Mouse (Mus musculus) heart, adult 2 months (tissue): ENCODE data around the gene Gpr152. TPM values are rescaled to one million over a fixed set of nuclear protein-coding genes. Genes with fewer than 3 reads are reported as not detected.

Source experiments
- DNase-seq, 2 experiments: peaks; one replicate each; pipeline ENCODE4 v3.0.0; 2021
- H3K27ac ChIP-seq: fragments of 200-600 bp; 2 replicates; pipeline ENCODE4 v1.8.1; 2022
- H3K27me3 ChIP-seq: fragments of 200-500 bp; 2 replicates; pipeline ENCODE4 v1.6.1; 2012; ENCODE audit warnings: mild to moderate bottlenecking, low read length, inconsistent platforms, mixed read lengths; ENCODE audit not compliant: control insufficient read depth, insufficient read depth
- H3K36me3 ChIP-seq: fragments of 200-500 bp; 2 replicates; pipeline ENCODE4 v1.6.1; 2012; ENCODE audit warnings: low read length, inconsistent platforms; ENCODE audit not compliant: control insufficient read depth, insufficient read depth
- H3K4me1 ChIP-seq: fragments of 200-500 bp; 2 replicates; pipeline ENCODE4 v1.6.1; 2011; ENCODE audit warnings: low read length; ENCODE audit not compliant: control insufficient read depth, insufficient read depth
- H3K4me3 ChIP-seq: fragments of 200-600 bp; 2 replicates; pipeline ENCODE4 v1.8.1; 2022
- H3K79me2 ChIP-seq: fragments of 200-500 bp; replicated peaks from 2 replicates; pipeline ENCODE4 v1.6.1; 2012; ENCODE audit warnings: mild to moderate bottlenecking, inconsistent platforms, low read length, moderate library complexity, mixed read lengths; ENCODE audit not compliant: control insufficient read depth, insufficient read depth
- H3K9ac ChIP-seq: fragments of 200-500 bp; 2 replicates; pipeline ENCODE4 v1.6.1; 2012; ENCODE audit warnings: low read depth, mild to moderate bottlenecking, control low read depth, inconsistent platforms, low read length, mixed read lengths
- CTCF ChIP-seq: fragments of 200-600 bp; IDR thresholded peaks from 2 replicates; pipeline ENCODE4 v1.8.1; 2022; ENCODE audit warnings: antibody characterized with exemption, mild to moderate bottlenecking, moderate library complexity
- EP300 ChIP-seq: fragments of 200-500 bp; IDR thresholded peaks from 2 replicates; pipeline ENCODE4 v1.6.1; 2011; ENCODE audit warnings: low read depth, low read length, control low read depth; ENCODE audit not compliant: insufficient read depth
- POLR2A ChIP-seq: fragments of 200-500 bp; IDR thresholded peaks from 2 replicates; pipeline ENCODE4 v1.6.1; 2011; ENCODE audit warnings: mild to moderate bottlenecking, low read depth, low read length, control low read depth; ENCODE audit not compliant: insufficient read depth
- WGBS: fragments of 180-500 bp; shearing (Covaris S2); methylation state at CpG from one replicate; pipeline ENCODE4 v1.1.7; 2018; 5-methylcytosine and 5-hydroxymethylcytosine counted together
- intact Hi-C: fragments of 180-260 bp; cut with DNase I; formaldehyde crosslinking; loops from one replicate; pipeline ENCODE4 v1.15.1; 2025
- polyA plus RNA-seq: library from polyadenylated mRNA; depleted of rRNA; stranded (reverse); fragments of >200 nt; gene quantifications from 2 replicates; pipeline ENCODE4 v1.2.3, GENCODE M21; 2012
- total RNA-seq, 2 experiments: library from RNA; stranded (reverse); gene quantifications; 2 replicates each; pipeline ENCODE4 v1.2.3; 2021

The Gpr152 gene
- total and polyA plus RNA-seq, 3 experiments, result 0.05 to 0.12 TPM; not detected in 1

- Histone ChIP-seq H3K4me3 (no peak overlapping the region), H3K27me3 (no peaks in the 10 kb centered on the region), H3K27ac (no peak overlapping the region; the same call in 1 of the 2 replicates), H3K79me2 (no peaks in the 10 kb centered on the region), H3K4me1 (peaks cover 7% of the 10 kb centered on the region), H3K36me3 (no peaks in the 10 kb centered on the region), H3K9ac (no peak overlapping the region)
- intact Hi-C loops, result no loop called here
- TF ChIP-seq CTCF, result no peak
- no peak for TF ChIP-seq POLR2A
- TF ChIP-seq EP300, result no peak
- 42% methylated on average over 9 of the region's 9 CpGs for WGBS
- no peak for DNase-seq
These were observed 27.3 kb downstream of the Gpr152 start for GRCm38 (mm10) chr19:4166678-4167476.

GRCm38 (mm10) chr19:4169378-4169784 is 29.8 kb downstream of the Gpr152 start:
- intact Hi-C loops, result no loop called here
- TF ChIP-seq CTCF (no peak; the same call in none of the 2 replicates), EP300 (peak; percentile 81; the same call in 1 of the 2 replicates), POLR2A (peak; percentile 97)
- H3K27ac ChIP-seq, result peak overlapping the region; percentile 92
- WGBS, result under 1% methylated on average over 35 of the region's 43 CpGs
- H3K4me1 ChIP-seq, result peaks cover 6% of the 10 kb centered on the region
- H3K36me3 ChIP-seq, result no peaks in the 10 kb centered on the region
- no peaks in the 10 kb centered on the region for H3K27me3 ChIP-seq
- H3K79me2 ChIP-seq, result no peaks in the 10 kb centered on the region
- DNase-seq, result peak; percentile 99 to 100
- peak overlapping the region; percentile 86 for H3K9ac ChIP-seq
- peak overlapping the region; percentile 60 for H3K4me3 ChIP-seq

GRCm38 (mm10) chr19:4169810-4170209 is 30.2 kb downstream of the Gpr152 start:
- H3K9ac ChIP-seq, result peak overlapping the region; percentile 86
- H3K27me3 ChIP-seq, result no peaks in the 10 kb centered on the region
- H3K4me1 ChIP-seq, result peaks cover 6% of the 10 kb centered on the region
- intact Hi-C loops, result loop anchor here (1.0 to 2.0 kb wide), 2 partner anchors 22 to 59 kb away; partner anchors contain the start of gene Ppp1ca
- H3K27ac ChIP-seq, result peak overlapping the region; percentile 92
- no peaks in the 10 kb centered on the region for H3K79me2 ChIP-seq
- H3K36me3 ChIP-seq, result no peaks in the 10 kb centered on the region
- H3K4me3 ChIP-seq, result peak overlapping the region; percentile 60
- TF ChIP-seq POLR2A (no peak), CTCF (no peak), EP300 (no peak)
- 5% methylated on average over 27 of the region's 27 CpGs for WGBS
- no peak for DNase-seq

GRCm38 (mm10) chr19:4170723-4171392 is 31.3 kb downstream of the Gpr152 start:
- H3K27ac ChIP-seq, result peak overlapping the region; percentile 92
- peak overlapping the region; percentile 52; the same call in 1 of the 2 replicates for H3K9ac ChIP-seq
- WGBS, result 81% methylated on average over 10 of the region's 10 CpGs
- no peaks in the 10 kb centered on the region for H3K36me3 ChIP-seq
- no peaks in the 10 kb centered on the region for H3K27me3 ChIP-seq
- peaks cover 8% of the 10 kb centered on the region for H3K4me1 ChIP-seq
- intact Hi-C loops, result loop anchor here (1.0 to 2.0 kb wide), 2 partner anchors 21 to 58 kb away; partner anchors contain the start of gene Ppp1ca
- no peaks in the 10 kb centered on the region for H3K79me2 ChIP-seq
- TF ChIP-seq CTCF (no peak), POLR2A (no peak), EP300 (no peak)
- DNase-seq, result peak in 1 of 2 experiments; percentile 30
- no peak overlapping the region for H3K4me3 ChIP-seq

- H3K36me3 ChIP-seq, result no peaks in the 10 kb centered on the region
- H3K9ac ChIP-seq, result peak overlapping the region; percentile 52
- DNase-seq, result peak; percentile 65 to 73
- 21% methylated on average over 13 of the region's 13 CpGs for whole genome bisulfite sequencing
- peaks cover 10% of the 10 kb centered on the region for H3K4me1 ChIP-seq
- no peaks in the 10 kb centered on the region for H3K79me2 ChIP-seq
- TF ChIP-seq POLR2A (peak; percentile 49; the same call in 1 of the 2 replicates), EP300 (peak; percentile 54; the same call in 1 of the 2 replicates), CTCF (no peak)
- H3K27ac ChIP-seq, result peak overlapping the region; percentile 92
- H3K27me3 ChIP-seq, result no peaks in the 10 kb centered on the region
- intact Hi-C loops, result loop anchor here (2.0 kb wide), 1 partner anchor 57 kb away; no protein-coding TSS in a partner anchor
- peak overlapping the region; percentile 12; the same call in 1 of the 2 replicates for H3K4me3 ChIP-seq
These were observed 32.1 kb downstream of the Gpr152 start for GRCm38 (mm10) chr19:4171393-4172290.
